10 mouse cellular contexts compared by ENCODE assay signal in genomic region chr8:92761959-92762600, GRCm38 (mm10).
DNase-seq lines count a peak whose midpoint lies in the region; ATAC-seq and TF ChIP-seq lines count a peak whose summit lies in the region.
"Had no signal": no experiment of that assay in that cellular context is flagged by ENCODE, and none has a peak within 500 bp of the region (broad histone marks: within the 10 kb centered on the region; RNA-seq: fewer than 3 reads in every experiment).

No protein-coding gene starts in this region.

- ATAC-seq in lung, embryonic 14.5 days (ENCODE audit: insufficient read depth): no peak
- ATAC-seq in forebrain, embryonic 14.5 days: no peak; the same call in 1 of the 2 replicates

- no peaks in the 10 kb centered on the region for H3K9me3 ChIP-seq in lung, embryonic 14.5 days (ENCODE audit: low read depth, low read length)
- H3K9me3 ChIP-seq in forebrain, embryonic 14.5 days (replicated peaks; ENCODE audit: control insufficient read depth, low read length): no peaks in the 10 kb centered on the region

- intact Hi-C loops in left cerebral cortex, postnatal 10 days (cut with DNase I): no loop called here
- intact Hi-C loops in left cerebral cortex, postnatal 36 days (cut with DNase I): no loop called here

- no peak overlapping the region for H3K27ac ChIP-seq in lung, embryonic 14.5 days (ENCODE audit: low read depth)
- no peak overlapping the region for H3K27ac ChIP-seq in forebrain, embryonic 14.5 days (ENCODE audit: low read depth, low read length)

- no peaks in the 10 kb centered on the region for H3K27me3 ChIP-seq in lung, embryonic 14.5 days (ENCODE audit: insufficient read depth, low read length)
- H3K27me3 ChIP-seq in forebrain, embryonic 14.5 days (replicated peaks; ENCODE audit: control insufficient read depth, insufficient read depth, low read length): no peaks in the 10 kb centered on the region

- H3K4me2 ChIP-seq in lung, embryonic 14.5 days: peak overlapping the region; percentile 46
- no peak overlapping the region for H3K4me2 ChIP-seq in forebrain, embryonic 14.5 days (ENCODE audit: low read length)

- no peaks in the 10 kb centered on the region for H3K4me1 ChIP-seq in lung, embryonic 14.5 days (ENCODE audit: insufficient read depth)
- peaks cover 4% of the 10 kb centered on the region; the same call in 1 of the 2 replicates for H3K4me1 ChIP-seq in forebrain, embryonic 14.5 days (ENCODE audit: control insufficient read depth, insufficient read depth, low read length)

- H3K4me3 ChIP-seq in lung, embryonic 14.5 days (ENCODE audit: low read depth, low read length): no peak overlapping the region
- no peak overlapping the region for H3K4me3 ChIP-seq in forebrain, embryonic 14.5 days (ENCODE audit: low read depth, low read length)

- peak; percentile 17 for DNase-seq in lung, embryonic 14.5 days
- no peak for DNase-seq in lung, postnatal 10 days
- peak; percentile 39 for DNase-seq in forebrain, embryonic 14.5 days (ENCODE audit: low spot score)
- peak; percentile 12 for DNase-seq in kidney, postnatal 14 days
- peak; percentile 34 for DNase-seq in retina, embryonic 14.5 days (ENCODE audit: low spot score)
- DNase-seq in frontal cortex, postnatal 36 days (ENCODE audit: low spot score in 2 of 2): no peak
- no peak for DNase-seq in left cerebral cortex, postnatal 10 days (ENCODE audit: extremely low spot score in 1 of 2, low spot score in 2 of 2)
- DNase-seq in left cerebral cortex, postnatal 36 days (ENCODE audit: low spot score in 2 of 2): no peak
- DNase-seq: lung, postnatal 4 days had no signal

- H3K36me3 ChIP-seq in lung, embryonic 14.5 days (ENCODE audit: insufficient read depth): no peaks in the 10 kb centered on the region
- H3K36me3 ChIP-seq in forebrain, embryonic 14.5 days (ENCODE audit: control insufficient read depth, insufficient read depth, low read length): no peaks in the 10 kb centered on the region
- H3K36me3 ChIP-seq: G1E had no signal

- H3K9ac ChIP-seq in lung, embryonic 14.5 days: no peak overlapping the region
- H3K9ac ChIP-seq in forebrain, embryonic 14.5 days (ENCODE audit: low read length): no peak overlapping the region

- 6% methylated on average over 18 of the region's 18 CpGs for WGBS in lung, embryonic 14.5 days
- WGBS in forebrain, embryonic 14.5 days: 16% methylated on average over 18 of the region's 18 CpGs

- no peak for TF ChIP-seq CTCF in lung, embryonic 14.5 days (IDR thresholded peaks at IDR 0.05; ENCODE audit: low read depth)

Comparison
In these comparisons a context has a peak if more than half of its experiments do, and no peak if none do; other contexts are left out.
1. DNase-seq: peak in lung, embryonic 14.5 days (single experiment), forebrain, embryonic 14.5 days (single experiment), kidney, postnatal 14 days (single experiment) and retina, embryonic 14.5 days (single experiment); none in lung, postnatal 10 days (single experiment), frontal cortex, postnatal 36 days (0 of 2), left cerebral cortex, postnatal 10 days (0 of 2) and left cerebral cortex, postnatal 36 days (0 of 2).